Mouse (Mus musculus): ENCODE measurements around the gene Ccl5.
"Not testable (repeated sequence)": the region's sequence is repeated elsewhere in the genome, so short reads cannot be mapped to it uniquely, and the experiment has no call there.

The Ccl5 gene

GRCm38 (mm10) chr11:83530360-83530759, at the start of gene Ccl5:
Gene Ccl5 (minus strand): TSS chr11:83530518.
- DNase-seq (ENCODE audit: low spot score in 2 of 2), result no peak

- no peak for DNase-seq (ENCODE audit: low spot score in 2 of 2)
Observed at GRCm38 (mm10) chr11:83578999-83579398, 48.7 kb upstream of the Ccl5 start.

GRCm38 (mm10) chr11:83578186-83578760, 48.0 kb upstream of the Ccl5 start, which contains the start of gene Ccl9:
Gene Ccl9 (minus strand): TSS chr11:83578636.
- DNase-seq (ENCODE audit: low spot score in 2 of 2), result no peak

GRCm38 (mm10) chr11:83576927-83577555, 46.7 kb upstream of the Ccl5 start:
- DNase-seq (ENCODE audit: low spot score in 2 of 2), result no peak

GRCm38 (mm10) chr11:83572834-83573233, 42.5 kb upstream of the Ccl5 start:
- no peak for DNase-seq (ENCODE audit: low spot score in 2 of 2)

- DNase-seq (ENCODE audit: low spot score in 2 of 2), result no peak
Observed at GRCm38 (mm10) chr11:83572223-83572622, 41.9 kb upstream of the Ccl5 start.

- DNase-seq (ENCODE audit: low spot score in 2 of 2), result no peak
Observed at GRCm38 (mm10) chr11:83570189-83570588, 39.9 kb upstream of the Ccl5 start.

GRCm38 (mm10) chr11:83569249-83569648, 38.9 kb upstream of the Ccl5 start:
- DNase-seq (ENCODE audit: low spot score in 2 of 2), result no peak

GRCm38 (mm10) chr11:83568786-83569185, 38.5 kb upstream of the Ccl5 start:
- no peak for DNase-seq (ENCODE audit: low spot score in 2 of 2)

GRCm38 (mm10) chr11:83568061-83568460, 37.7 kb upstream of the Ccl5 start:
- no peak for DNase-seq (ENCODE audit: low spot score in 2 of 2)

GRCm38 (mm10) chr11:83567311-83567710, 37.0 kb upstream of the Ccl5 start:
- no peak for DNase-seq (ENCODE audit: low spot score in 2 of 2)

- no peak for DNase-seq (ENCODE audit: low spot score in 2 of 2)
Observed at GRCm38 (mm10) chr11:83566617-83567016, 36.3 kb upstream of the Ccl5 start.

GRCm38 (mm10) chr11:83563754-83564153, 33.4 kb upstream of the Ccl5 start:
- DNase-seq (ENCODE audit: low spot score in 2 of 2), result no peak

- DNase-seq (ENCODE audit: low spot score in 2 of 2), result no peak
Observed at GRCm38 (mm10) chr11:83562311-83562887, 32.1 kb upstream of the Ccl5 start.

- no peak for DNase-seq (ENCODE audit: low spot score in 2 of 2)
Observed at GRCm38 (mm10) chr11:83560405-83560804, 30.1 kb upstream of the Ccl5 start.

- no peak for DNase-seq (ENCODE audit: low spot score in 2 of 2)
Observed at GRCm38 (mm10) chr11:83557074-83557473, 26.8 kb upstream of the Ccl5 start.

- DNase-seq (ENCODE audit: low spot score in 2 of 2), result no peak
Observed at GRCm38 (mm10) chr11:83556085-83556781, 25.9 kb upstream of the Ccl5 start.

- no peak for DNase-seq (ENCODE audit: low spot score in 2 of 2)
Observed at GRCm38 (mm10) chr11:83551668-83552067, 21.4 kb upstream of the Ccl5 start.

- not testable (repeated sequence) for DNase-seq (ENCODE audit: low spot score in 2 of 2)
Observed at GRCm38 (mm10) chr11:83551037-83551436, 20.7 kb upstream of the Ccl5 start.

GRCm38 (mm10) chr11:83550186-83550632, 19.9 kb upstream of the Ccl5 start:
- DNase-seq (ENCODE audit: low spot score in 2 of 2), result no peak

- no peak for DNase-seq (ENCODE audit: low spot score in 2 of 2)
Observed at GRCm38 (mm10) chr11:83544214-83544613, 13.9 kb upstream of the Ccl5 start.

GRCm38 (mm10) chr11:83541415-83541814, 11.1 kb upstream of the Ccl5 start:
- DNase-seq (ENCODE audit: low spot score in 2 of 2), result no peak

GRCm38 (mm10) chr11:83540931-83541330, 10.6 kb upstream of the Ccl5 start:
- no peak for DNase-seq (ENCODE audit: low spot score in 2 of 2)

All from urinary bladder, postnatal 4 days (tissue).